Mouse (Mus musculus) liver, adult 2 months (tissue): ENCODE results near the gene Pld6. TPM values are rescaled to one million over a fixed set of nuclear protein-coding genes. Genes with fewer than 3 reads are reported as not detected.
"Not testable (repeated sequence)": the region's sequence is repeated elsewhere in the genome, so short reads cannot be mapped to it uniquely, and the experiment has no call there.

Source experiments
- DNase-seq: peaks from one replicate; pipeline ENCODE4 v3.0.0-alpha.2; 2011; ENCODE audit warnings: low read depth, low spot score; ENCODE audit errors: extremely low read depth
- H3K27ac ChIP-seq: fragments of 200-500 bp; replicated peaks from 2 replicates; pipeline ENCODE4 v1.5.1; 2012; ENCODE audit warnings: low read depth, mild to moderate bottlenecking, control low read depth, inconsistent platforms, low read length; ENCODE audit not compliant: insufficient read depth
- H3K27me3 ChIP-seq: fragments of 200-500 bp; 2 replicates; pipeline ENCODE4 v1.6.1; 2012; ENCODE audit warnings: mild to moderate bottlenecking, moderate library complexity, low read length, inconsistent platforms; ENCODE audit not compliant: control insufficient read depth, insufficient read depth
- H3K36me3 ChIP-seq: fragments of 200-500 bp; 2 replicates; pipeline ENCODE4 v1.6.1; 2012; ENCODE audit warnings: low read length, inconsistent platforms; ENCODE audit not compliant: control insufficient read depth, insufficient read depth
- H3K4me1 ChIP-seq: fragments of 200-500 bp; 2 replicates; pipeline ENCODE4 v1.6.1; 2011; ENCODE audit warnings: low read length; ENCODE audit not compliant: control insufficient read depth, insufficient read depth
- H3K4me3 ChIP-seq: fragments of 200-500 bp; 2 replicates; pipeline ENCODE4 v1.5.1; 2011; ENCODE audit warnings: low read depth, mild to moderate bottlenecking, control low read depth, low read length, moderate library complexity; ENCODE audit not compliant: insufficient read depth
- H3K79me2 ChIP-seq: fragments of 200-500 bp; 2 replicates; pipeline ENCODE4 v1.6.1; 2012; ENCODE audit warnings: inconsistent platforms, mild to moderate bottlenecking, low read length, moderate library complexity; ENCODE audit not compliant: control insufficient read depth, insufficient read depth
- H3K9ac ChIP-seq: fragments of 200-500 bp; 2 replicates; pipeline ENCODE4 v1.6.1; 2012; ENCODE audit warnings: low read depth, mild to moderate bottlenecking, control low read depth, inconsistent platforms, low read length
- CTCF ChIP-seq: fragments of 200-500 bp; IDR thresholded peaks from 2 replicates; pipeline ENCODE4 v1.5.1; 2011; ENCODE audit warnings: low read depth, low read length, control low read depth
- POLR2A ChIP-seq: fragments of 200-500 bp; IDR thresholded peaks from 2 replicates; pipeline ENCODE4 v1.6.1; 2011; ENCODE audit warnings: low read length, control low read depth; ENCODE audit not compliant: insufficient read depth; ENCODE audit errors: extremely low read depth
- WGBS: fragments of 180-500 bp; shearing (Covaris S2); methylation state at CpG from one replicate; pipeline ENCODE4 v1.1.7; 2018; 5-methylcytosine and 5-hydroxymethylcytosine counted together
- polyA plus RNA-seq: library from polyadenylated mRNA; depleted of rRNA; stranded (reverse); fragments of >200 nt; gene quantifications from 2 replicates; pipeline ENCODE4 v1.2.3, GENCODE M21; 2012; rRNA removed
- total RNA-seq: library from RNA; depleted of rRNA; stranded (reverse); fragments of >200 nt; gene quantifications from 2 replicates; pipeline ENCODE4 v1.2.3, GENCODE M21; 2014; rRNA removed

The Pld6 gene
- total and polyA plus RNA-seq, 2 experiments: 1.6 to 4.3 TPM

GRCm38 (mm10) chr11:59741915-59742314 lies 45.5 kb downstream of the Pld6 start:
- Histone ChIP-seq H3K4me1 (no peaks in the 10 kb centered on the region), H3K4me3 (no peak overlapping the region), H3K9ac (no peak overlapping the region), H3K36me3 (peaks cover 14% of the 10 kb centered on the region; the same call in 1 of the 2 replicates), H3K27me3 (no peaks in the 10 kb centered on the region), H3K79me2 (no peaks in the 10 kb centered on the region), H3K27ac (no peak overlapping the region)
- TF ChIP-seq POLR2A (no peak), CTCF (no peak)
- no peak for DNase-seq
- 95% methylated on average over 5 of the region's 5 CpGs for WGBS

- peaks cover 20% of the 10 kb centered on the region; the same call in 1 of the 2 replicates for H3K36me3 ChIP-seq
Observed at GRCm38 (mm10) chr11:59739996-59740395, 47.4 kb downstream of the Pld6 start.

GRCm38 (mm10) chr11:59737250-59737649 lies 50.2 kb downstream of the Pld6 start:
- no peak overlapping the region for H3K4me3 ChIP-seq
- TF ChIP-seq POLR2A (no peak), CTCF (no peak)
- no peaks in the 10 kb centered on the region for H3K79me2 ChIP-seq
- H3K27me3 ChIP-seq: no peaks in the 10 kb centered on the region
- H3K27ac ChIP-seq: no peak overlapping the region
- no peak for DNase-seq
- peaks cover 9% of the 10 kb centered on the region for H3K4me1 ChIP-seq
- 97% methylated on average over 12 of the region's 12 CpGs for WGBS
- H3K36me3 ChIP-seq: peaks cover 14% of the 10 kb centered on the region; the same call in 1 of the 2 replicates
- no peak overlapping the region for H3K9ac ChIP-seq

More at GRCm38 (mm10) chr11:59739996-59740395, 47.4 kb downstream of the Pld6 start:
- 84% methylated on average over 2 of the region's 2 CpGs for WGBS
- Histone ChIP-seq H3K9ac (no peak overlapping the region), H3K4me3 (no peak overlapping the region), H3K27ac (no peak overlapping the region), H3K79me2 (no peaks in the 10 kb centered on the region), H3K4me1 (no peaks in the 10 kb centered on the region), H3K27me3 (no peaks in the 10 kb centered on the region)
- DNase-seq: no peak
- no peak for TF ChIP-seq CTCF
- no peak for TF ChIP-seq POLR2A

GRCm38 (mm10) chr11:59735938-59736337 lies 51.5 kb downstream of the Pld6 start:
- H3K36me3 ChIP-seq: peaks cover 14% of the 10 kb centered on the region; the same call in 1 of the 2 replicates
- not testable (repeated sequence) for H3K9ac ChIP-seq, H3K79me2 ChIP-seq, H3K27me3 ChIP-seq, H3K4me3 ChIP-seq, DNase-seq, H3K4me1 ChIP-seq, H3K27ac ChIP-seq
- WGBS: 94% methylated on average over 4 of the region's 4 CpGs

GRCm38 (mm10) chr11:59734335-59734734 lies 53.1 kb downstream of the Pld6 start:
- Histone ChIP-seq H3K36me3 (peaks cover 14% of the 10 kb centered on the region; the same call in 1 of the 2 replicates), H3K4me1 (peaks cover 12% of the 10 kb centered on the region), H3K27ac (no peak overlapping the region), H3K4me3 (no peak overlapping the region), H3K79me2 (no peaks in the 10 kb centered on the region), H3K9ac (no peak overlapping the region), H3K27me3 (no peaks in the 10 kb centered on the region)
- peak; percentile 57 for DNase-seq
- WGBS: 21% methylated on average over 1 of the region's 1 CpGs
- TF ChIP-seq CTCF (no peak), POLR2A (no peak)

Other genes starting within 250 kb of the Pld6 start
- 0.55 and 0.60 TPM in 2 replicates for gene Nlrp3, start 246.1 kb downstream of the Pld6 start, total RNA-seq
- 0.14 and 0.44 TPM in 2 replicates for gene Nlrp3, start 246.1 kb downstream of the Pld6 start, polyA plus RNA-seq
- not detected in 2 replicates for gene Olfr222, start 211.4 kb downstream of the Pld6 start, total RNA-seq
- not detected in 2 replicates for gene Olfr222, start 211.4 kb downstream of the Pld6 start, polyA plus RNA-seq
- not detected in 2 replicates for gene Olfr223, start 194.4 kb downstream of the Pld6 start, total RNA-seq
- not detected in 2 replicates for gene Olfr223, start 194.4 kb downstream of the Pld6 start, polyA plus RNA-seq
- 29.0 and 32.6 TPM in 2 replicates for gene Mprip, start 126.3 kb downstream of the Pld6 start, total RNA-seq
- 36.7 and 58.4 TPM in 2 replicates for gene Mprip, start 126.3 kb downstream of the Pld6 start, polyA plus RNA-seq
- 24.6 and 33.1 TPM in 2 replicates for gene Flcn, start 22.4 kb upstream of the Pld6 start, total RNA-seq
- gene Flcn, start 22.4 kb upstream of the Pld6 start, polyA plus RNA-seq: 17.9 and 31.4 TPM in 2 replicates
- 6.9 and 9.3 TPM in 2 replicates for gene Nt5m, start 51.8 kb upstream of the Pld6 start, total RNA-seq
- gene Nt5m, start 51.8 kb upstream of the Pld6 start, polyA plus RNA-seq: 19.3 and 21.6 TPM in 2 replicates
- gene Cops3, start 52.2 kb upstream of the Pld6 start, total RNA-seq: 63.4 and 65.4 TPM in 2 replicates
- gene Cops3, start 52.2 kb upstream of the Pld6 start, polyA plus RNA-seq: 11.8 and 12.3 TPM in 2 replicates
- 4.2 and 4.4 TPM in 2 replicates for gene Med9, start 160.6 kb upstream of the Pld6 start, total RNA-seq
- gene Med9, start 160.6 kb upstream of the Pld6 start, polyA plus RNA-seq: 7.3 and 7.8 TPM in 2 replicates
- 0.13 and 0.18 TPM in 2 replicates for gene Rasd1, start 177.3 kb upstream of the Pld6 start, total RNA-seq
- 0.15 TPM in 2 replicates for gene Rasd1, start 177.3 kb upstream of the Pld6 start, polyA plus RNA-seq